Mouse (Mus musculus) intestine, embryonic 14.5 days (tissue): Measurements from ENCODE around the gene Gm10135. TPM values are rescaled to one million over a fixed set of nuclear protein-coding genes. Genes with fewer than 3 reads are reported as not detected.
"Not testable (repeated sequence)": the region's sequence is repeated elsewhere in the genome, so short reads cannot be mapped to it uniquely, and the experiment has no call there.

Experiments used
- ATAC-seq: fragments of 200-750 bp; cut with Nextera tagmentation; replicated peaks from 2 replicates; pipeline ENCODE4 v1.8.0; 2017; ENCODE audit warnings: low read depth, moderate number of reproducible peaks, moderate TSS enrichment, moderate library complexity; ENCODE audit not compliant: low FRiP score, low TSS enrichment
- DNase-seq: peaks from one replicate; pipeline ENCODE4 v3.0.0-alpha.2; 2018; ENCODE audit warnings: low spot score
- H3K27ac ChIP-seq: fragments of 300-500 bp; sonication (generic); 2 replicates; pipeline ENCODE4 v1.5.1; 2014; ENCODE audit warnings: low read depth, mild to moderate bottlenecking, control low read depth
- H3K27me3 ChIP-seq: fragments of 300-500 bp; sonication (generic); replicated peaks from 2 replicates; pipeline ENCODE4 v1.6.1; 2014; ENCODE audit warnings: low read length, control low read depth; ENCODE audit not compliant: control insufficient read depth, insufficient read depth
- H3K36me3 ChIP-seq: fragments of 300-500 bp; sonication (generic); 2 replicates; pipeline ENCODE4 v1.6.1; 2014; ENCODE audit warnings: low read length, control low read depth; ENCODE audit not compliant: control insufficient read depth, insufficient read depth
- H3K4me1 ChIP-seq: fragments of 300-500 bp; sonication (generic); replicated peaks from 2 replicates; pipeline ENCODE4 v1.6.1; 2014; ENCODE audit warnings: low read length, control low read depth, mixed read lengths; ENCODE audit not compliant: control insufficient read depth, insufficient read depth
- H3K4me2 ChIP-seq: fragments of 300-500 bp; sonication (generic); 2 replicates; pipeline ENCODE4 v1.6.1; 2014; ENCODE audit warnings: low read length
- H3K4me3 ChIP-seq: fragments of 300-500 bp; sonication (generic); 2 replicates; pipeline ENCODE4 v1.5.1; 2014; ENCODE audit warnings: low read depth, low read length, control low read depth, mixed read lengths
- H3K9ac ChIP-seq: fragments of 300-500 bp; sonication (generic); 2 replicates; pipeline ENCODE4 v1.6.1; 2014; ENCODE audit warnings: mild to moderate bottlenecking, low read length
- H3K9me3 ChIP-seq: fragments of 300-500 bp; sonication (generic); 2 replicates; pipeline ENCODE4 v1.6.1; 2016; ENCODE audit warnings: low read length, control low read depth; ENCODE audit not compliant: control insufficient read depth
- WGBS: fragments of 180-500 bp; shearing (Covaris S2); extraction: QIAGEN DNeasy Blood & Tissue Kit; methylation state at CpG from one replicate; pipeline ENCODE4 v1.1.7; 2014; 5-methylcytosine and 5-hydroxymethylcytosine counted together
- polyA plus RNA-seq: library from polyadenylated mRNA; unstranded; fragments of >200 nt; fragmentation: Nextera tagmentation; extraction: Ambion mirVana; gene quantifications from 2 replicates; pipeline ENCODE4 v1.2.1, GENCODE M21; 2014

Gene Gm10135
- not detected in 2 replicates for polyA plus RNA-seq

- Histone ChIP-seq H3K9me3 (no peaks in the 10 kb centered on the region), H3K4me3 (no peak within 1 kb of the TSS), H3K9ac (no peak within 1 kb of the TSS), H3K27ac (no peak within 1 kb of the TSS), H3K4me2 (no peak within 1 kb of the TSS), H3K27me3 (no peaks in the 10 kb centered on the region), H3K4me1 (0 out of 2 replicates have a peak, but pooled peaks cover 6% of the 10 kb centered on the region), H3K36me3 (peaks cover 38% of the 10 kb centered on the region)
- ATAC-seq (no peak), DNase-seq (peak; percentile 18)
- WGBS = 95% methylated on average over 7 of the region's 7 CpGs
Measured at GRCm38 (mm10) chr5:72974602-72975001, at the start of gene Gm10135. Gene Gm10135 (minus strand): TSS chr5:72974702.

GRCm38 (mm10) chr5:73023801-73024200 lies 49.3 kb upstream of the Gm10135 start:
- Histone ChIP-seq H3K4me1 (no peaks in the 10 kb centered on the region), H3K36me3 (peaks cover 48% of the 10 kb centered on the region), H3K4me2 (no peak overlapping the region), H3K27ac (no peak overlapping the region), H3K27me3 (no peaks in the 10 kb centered on the region), H3K4me3 (no peak overlapping the region), H3K9me3 (no peaks in the 10 kb centered on the region), H3K9ac (no peak overlapping the region)
- no peak for ATAC-seq
- WGBS = 90% methylated on average over 13 of the region's 13 CpGs
- DNase-seq = no peak

- Histone ChIP-seq H3K36me3 (no peaks in the 10 kb centered on the region), H3K4me3 (no peak overlapping the region), H3K4me2 (no peak overlapping the region), H3K4me1 (no peaks in the 10 kb centered on the region), H3K9ac (no peak overlapping the region), H3K9me3 (no peaks in the 10 kb centered on the region), H3K27me3 (peaks cover 20% of the 10 kb centered on the region), H3K27ac (no peak overlapping the region)
- DNase-seq (peak; percentile 59), ATAC-seq (no peak)
- WGBS = 37% methylated on average over 9 of the region's 9 CpGs
Measured at GRCm38 (mm10) chr5:73014745-73015144, 40.2 kb upstream of the Gm10135 start.

- WGBS = 1% methylated on average over 38 of the region's 65 CpGs
- Histone ChIP-seq H3K4me3 (peak overlapping the region; percentile 37), H3K9ac (peak overlapping the region; percentile 30; the same call in 1 of the 2 replicates), H3K27me3 (peaks cover 20% of the 10 kb centered on the region), H3K4me2 (peak overlapping the region; percentile 65)
- not testable (repeated sequence) for H3K9me3 ChIP-seq, H3K4me1 ChIP-seq, H3K36me3 ChIP-seq, H3K27ac ChIP-seq
- peak; percentile 43; the same call in 1 of the 2 replicates for ATAC-seq
- peak; percentile 69 for DNase-seq
Measured at GRCm38 (mm10) chr5:73013611-73014287, 39.2 kb upstream of the Gm10135 start.

GRCm38 (mm10) chr5:73012884-73013610 lies 38.5 kb upstream of the Gm10135 start:
- WGBS = 29% methylated on average over 17 of the region's 27 CpGs
- H3K36me3 ChIP-seq, H3K9me3 ChIP-seq, H3K27ac ChIP-seq, H3K9ac ChIP-seq, H3K4me1 ChIP-seq, H3K4me3 ChIP-seq: not testable (repeated sequence)
- Histone ChIP-seq H3K27me3 (peaks cover 26% of the 10 kb centered on the region), H3K4me2 (peak overlapping the region; percentile 65)
- peak; percentile 50 for ATAC-seq
- peak; percentile 61 for DNase-seq

GRCm38 (mm10) chr5:73011806-73012205 lies 37.3 kb upstream of the Gm10135 start:
- not testable (repeated sequence) for H3K4me1 ChIP-seq, H3K27ac ChIP-seq, ATAC-seq, H3K4me3 ChIP-seq, H3K36me3 ChIP-seq, DNase-seq, H3K4me2 ChIP-seq, H3K9me3 ChIP-seq, H3K9ac ChIP-seq
- H3K27me3 ChIP-seq = peaks cover 37% of the 10 kb centered on the region
- 89% methylated on average over 15 of the region's 16 CpGs for WGBS

- H3K4me1 ChIP-seq, H3K9me3 ChIP-seq, DNase-seq, H3K9ac ChIP-seq, H3K4me3 ChIP-seq, ATAC-seq, H3K4me2 ChIP-seq, H3K27ac ChIP-seq, H3K36me3 ChIP-seq: not testable (repeated sequence)
- H3K27me3 ChIP-seq = peaks cover 34% of the 10 kb centered on the region
- WGBS = 47% methylated on average over 8 of the region's 8 CpGs
Measured at GRCm38 (mm10) chr5:73008230-73008629, 33.7 kb upstream of the Gm10135 start.

- Histone ChIP-seq H3K27ac (no peak overlapping the region), H3K36me3 (no peaks in the 10 kb centered on the region), H3K4me3 (peak overlapping the region; percentile 36), H3K4me2 (no peak overlapping the region), H3K9me3 (no peaks in the 10 kb centered on the region), H3K27me3 (peaks cover 31% of the 10 kb centered on the region), H3K9ac (no peak overlapping the region), H3K4me1 (no peaks in the 10 kb centered on the region)
- DNase-seq (no peak), ATAC-seq (no peak)
- 47% methylated on average over 5 of the region's 5 CpGs for WGBS
Measured at GRCm38 (mm10) chr5:73007582-73007959, 33.1 kb upstream of the Gm10135 start.
